Mouse (Mus musculus) midbrain, embryonic 16.5 days (tissue): ENCODE results near the gene Pdzd2. TPM values are rescaled to one million over a fixed set of nuclear protein-coding genes. Genes with fewer than 3 reads are reported as not detected.

ENCODE experiments used
- ATAC-seq: fragments of 200-750 bp; cut with Nextera tagmentation; 2 replicates; pipeline ENCODE4 v1.8.0; 2017; ENCODE audit warnings: moderate TSS enrichment
- H3K27ac ChIP-seq: fragments of 300-500 bp; sonication (generic); 2 replicates; pipeline ENCODE4 v1.5.1; 2014; ENCODE audit warnings: mild to moderate bottlenecking, low read length, mixed read lengths
- H3K27me3 ChIP-seq: fragments of 300-500 bp; sonication (generic); 2 replicates; pipeline ENCODE4 v1.6.1; 2014; ENCODE audit warnings: low read depth, low read length, mixed read lengths; ENCODE audit not compliant: control insufficient read depth, insufficient read depth
- H3K36me3 ChIP-seq: fragments of 300-500 bp; sonication (generic); 2 replicates; pipeline ENCODE4 v1.6.1; 2014; ENCODE audit warnings: mild to moderate bottlenecking, low read length, moderate library complexity, mixed read lengths; ENCODE audit not compliant: control insufficient read depth, insufficient read depth
- H3K4me1 ChIP-seq: fragments of 300-500 bp; sonication (generic); 2 replicates; pipeline ENCODE4 v1.6.1; 2014; ENCODE audit warnings: mild to moderate bottlenecking, low read length, mixed read lengths; ENCODE audit not compliant: control insufficient read depth, insufficient read depth
- H3K4me2 ChIP-seq: fragments of 300-500 bp; sonication (generic); 2 replicates; pipeline ENCODE4 v1.6.1; 2014; ENCODE audit warnings: mild to moderate bottlenecking, low read length, mixed read lengths
- H3K4me3 ChIP-seq: fragments of 300-500 bp; sonication (generic); 2 replicates; pipeline ENCODE4 v1.5.1; 2014; ENCODE audit warnings: low read depth, mild to moderate bottlenecking, low read length, moderate library complexity, mixed read lengths
- H3K9ac ChIP-seq: fragments of 300-500 bp; sonication (generic); 2 replicates; pipeline ENCODE4 v1.6.1; 2014; ENCODE audit warnings: low read depth, low read length, mixed read lengths
- H3K9me3 ChIP-seq: fragments of 300-500 bp; sonication (generic); replicated peaks from 2 replicates; pipeline ENCODE4 v1.6.1; 2014; ENCODE audit warnings: mild to moderate bottlenecking, low read length, mixed read lengths; ENCODE audit not compliant: control insufficient read depth, poor library complexity, severe bottlenecking
- WGBS: fragments of 180-500 bp; shearing (Covaris S2); extraction: QIAGEN DNeasy Blood & Tissue Kit; methylation state at CpG from one replicate; pipeline ENCODE4 v1.1.7; 2014; 5-methylcytosine and 5-hydroxymethylcytosine counted together
- polyA plus RNA-seq: library from polyadenylated mRNA; unstranded; fragments of >200 nt; fragmentation: Nextera tagmentation; extraction: Ambion mirVana; gene quantifications from 2 replicates; pipeline ENCODE4 v1.2.1, GENCODE M21; 2015

Pdzd2 gene
- polyA plus RNA-seq, 1 experiment from 2014 or later = 14.5 TPM

DNA sequence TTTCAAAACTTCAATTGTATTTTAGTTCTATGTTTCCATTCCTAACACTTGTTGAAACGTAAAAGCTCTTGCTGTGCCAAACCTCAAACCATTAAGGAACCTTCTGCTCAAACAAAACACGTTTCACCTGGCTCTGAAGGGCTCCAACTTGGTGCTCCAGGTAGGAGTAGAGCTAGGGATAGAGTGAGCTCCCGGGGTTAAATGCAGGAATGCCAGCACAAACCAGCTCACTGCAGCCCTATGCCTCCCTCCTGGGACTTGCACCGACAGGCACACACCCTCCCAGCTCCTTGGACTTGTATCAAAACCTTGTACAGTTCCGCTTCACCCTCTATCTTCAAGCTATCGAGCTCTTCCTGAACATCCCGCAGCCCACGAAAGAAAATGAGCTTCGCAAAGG lies 189.3 kb downstream of the Pdzd2 start:
- H3K36me3 ChIP-seq = no peaks in the 10 kb centered on the region
- H3K27ac ChIP-seq = no peak overlapping the region
- H3K4me2 ChIP-seq = no peak overlapping the region
- no peaks in the 10 kb centered on the region for H3K27me3 ChIP-seq
- H3K9me3 ChIP-seq = no peaks in the 10 kb centered on the region
- H3K4me1 ChIP-seq = peaks cover 11% of the 10 kb centered on the region
- 37% methylated on average over 9 of the region's 9 CpGs for WGBS
- no peak overlapping the region for H3K9ac ChIP-seq
- no peak for ATAC-seq
- H3K4me3 ChIP-seq = no peak overlapping the region

- H3K27me3 ChIP-seq = no peaks in the 10 kb centered on the region
- H3K9ac ChIP-seq = peak overlapping the region; percentile 65; the same call in 1 of the 2 replicates
- no peak for ATAC-seq
- H3K4me2 ChIP-seq = peak overlapping the region; percentile 91
- H3K9me3 ChIP-seq = no peaks in the 10 kb centered on the region
- peaks cover 14% of the 10 kb centered on the region for H3K4me1 ChIP-seq
- H3K27ac ChIP-seq = no peak overlapping the region
- H3K36me3 ChIP-seq = no peaks in the 10 kb centered on the region
- peak overlapping the region; percentile 46 for H3K4me3 ChIP-seq
- WGBS = 2% methylated on average over 13 of the region's 13 CpGs
Observed at GRCm38 (mm10) chr15:12549919-12550305, 189.8 kb downstream of the Pdzd2 start.

DNA sequence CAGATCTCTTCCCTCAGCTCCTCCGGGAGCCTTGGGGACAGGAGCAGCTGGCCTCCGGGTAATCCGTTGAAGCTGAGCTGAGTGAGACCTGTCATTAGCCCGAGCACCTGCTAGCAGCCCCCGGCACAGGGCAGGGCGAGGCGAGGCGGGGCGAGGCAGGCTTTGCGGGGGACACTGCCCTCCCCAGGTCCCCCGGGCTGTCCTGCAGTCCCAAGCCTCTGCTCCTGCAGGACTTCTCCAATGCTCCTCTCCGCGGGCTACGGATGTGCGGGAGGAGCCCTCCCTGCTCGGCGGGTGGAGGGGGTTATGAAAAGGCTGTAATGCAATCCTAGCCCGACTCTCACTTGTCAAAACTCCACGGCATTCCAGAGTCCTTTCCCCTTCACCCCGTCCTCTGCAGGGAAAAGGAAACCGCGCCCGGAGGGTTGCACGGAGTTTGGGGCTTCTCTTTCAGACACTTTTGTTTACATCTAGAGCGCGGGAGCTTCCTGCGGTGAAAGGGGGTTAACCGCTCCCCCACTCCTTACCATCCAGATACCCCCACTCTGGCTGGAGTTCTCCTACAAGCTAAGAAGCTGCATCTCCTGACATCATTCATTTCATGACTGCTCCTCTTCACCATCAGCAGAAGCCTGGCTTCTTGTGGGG lies 190.3 kb downstream of the Pdzd2 start:
- H3K36me3 ChIP-seq = no peaks in the 10 kb centered on the region
- no peaks in the 10 kb centered on the region for H3K27me3 ChIP-seq
- peak overlapping the region; percentile 65 for H3K9ac ChIP-seq
- H3K4me2 ChIP-seq = peak overlapping the region; percentile 91
- no peak overlapping the region for H3K27ac ChIP-seq
- WGBS = under 1% methylated on average over 28 of the region's 28 CpGs
- H3K4me3 ChIP-seq = peak overlapping the region; percentile 46
- H3K9me3 ChIP-seq = no peaks in the 10 kb centered on the region
- peaks cover 17% of the 10 kb centered on the region for H3K4me1 ChIP-seq
- ATAC-seq = peak; percentile 52

GRCm38 (mm10) chr15:12548696-12549095 lies 191.0 kb downstream of the Pdzd2 start:
- ATAC-seq = no peak
- Histone ChIP-seq H3K4me3 (peak overlapping the region; percentile 46; the same call in 1 of the 2 replicates), H3K9ac (peak overlapping the region; percentile 65), H3K9me3 (no peaks in the 10 kb centered on the region), H3K36me3 (no peaks in the 10 kb centered on the region), H3K27ac (no peak overlapping the region), H3K4me1 (peaks cover 18% of the 10 kb centered on the region), H3K27me3 (no peaks in the 10 kb centered on the region), H3K4me2 (peak overlapping the region; percentile 91)
- 30% methylated on average over 4 of the region's 4 CpGs for WGBS

GRCm38 (mm10) chr15:12547640-12548405 lies 191.9 kb downstream of the Pdzd2 start:
- no peak overlapping the region for H3K9ac ChIP-seq
- WGBS = 89% methylated on average over 5 of the region's 5 CpGs
- no peak overlapping the region for H3K4me2 ChIP-seq
- no peak overlapping the region for H3K27ac ChIP-seq
- no peaks in the 10 kb centered on the region for H3K9me3 ChIP-seq
- H3K4me1 ChIP-seq = peaks cover 18% of the 10 kb centered on the region
- no peaks in the 10 kb centered on the region for H3K36me3 ChIP-seq
- H3K4me3 ChIP-seq = no peak overlapping the region
- H3K27me3 ChIP-seq = no peaks in the 10 kb centered on the region
- ATAC-seq = no peak

DNA sequence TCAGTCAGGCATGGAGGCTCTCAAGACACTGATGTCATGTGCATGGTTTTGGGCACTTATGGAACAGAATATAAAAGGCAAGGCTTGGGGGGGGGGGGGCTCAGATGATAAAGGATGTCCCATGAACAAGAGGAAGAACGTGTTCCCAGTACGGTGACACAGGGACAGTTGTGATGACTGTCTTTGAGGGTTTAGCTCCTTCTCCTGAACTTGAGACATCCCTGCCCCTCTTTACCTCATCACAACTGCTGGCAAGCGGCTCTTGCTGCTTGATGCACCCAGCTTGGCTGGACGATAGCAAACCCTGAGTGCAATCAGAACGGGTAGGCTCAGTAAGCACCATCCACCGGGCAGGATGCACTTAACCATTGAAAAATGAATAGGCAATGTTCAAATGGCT lies 192.9 kb downstream of the Pdzd2 start:
- Histone ChIP-seq H3K27ac (no peak overlapping the region), H3K9me3 (no peaks in the 10 kb centered on the region), H3K27me3 (no peaks in the 10 kb centered on the region), H3K9ac (no peak overlapping the region), H3K36me3 (no peaks in the 10 kb centered on the region), H3K4me2 (peak overlapping the region; percentile 8; the same call in 1 of the 2 replicates), H3K4me3 (no peak overlapping the region), H3K4me1 (peaks cover 18% of the 10 kb centered on the region)
- ATAC-seq = no peak
- whole genome bisulfite sequencing = 78% methylated on average over 6 of the region's 6 CpGs

DNA sequence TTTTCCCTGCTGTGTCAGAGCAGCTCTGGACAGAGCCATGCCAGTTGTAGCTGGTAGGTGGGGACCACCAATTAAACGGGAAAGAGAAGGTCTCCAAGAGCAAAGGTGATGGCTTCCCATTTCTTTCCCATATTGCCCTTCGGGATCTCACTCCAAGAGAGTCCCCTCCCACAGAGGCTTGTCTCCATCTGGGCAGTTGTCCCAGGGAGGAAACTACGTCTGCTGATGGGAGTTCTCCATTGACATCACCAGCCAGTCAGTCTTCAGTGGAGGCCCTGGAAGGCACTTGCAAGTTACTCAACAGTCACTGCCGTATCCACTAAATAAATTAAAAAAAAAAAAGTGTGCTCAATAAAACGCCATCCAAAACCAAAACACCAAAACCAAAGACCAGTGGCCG lies 194.1 kb downstream of the Pdzd2 start:
- 69% methylated on average over 6 of the region's 6 CpGs for WGBS
- no peaks in the 10 kb centered on the region for H3K27me3 ChIP-seq
- H3K4me1 ChIP-seq = peaks cover 18% of the 10 kb centered on the region
- no peak overlapping the region for H3K9ac ChIP-seq
- no peak overlapping the region for H3K4me2 ChIP-seq
- H3K9me3 ChIP-seq = no peaks in the 10 kb centered on the region
- no peak overlapping the region for H3K4me3 ChIP-seq
- no peak overlapping the region for H3K27ac ChIP-seq
- no peak for ATAC-seq
- no peaks in the 10 kb centered on the region for H3K36me3 ChIP-seq

- WGBS = 62% methylated on average over 3 of the region's 3 CpGs
- ATAC-seq = no peak
- Histone ChIP-seq H3K9me3 (no peaks in the 10 kb centered on the region), H3K4me2 (no peak overlapping the region), H3K36me3 (no peaks in the 10 kb centered on the region), H3K27me3 (no peaks in the 10 kb centered on the region), H3K4me1 (peaks cover 18% of the 10 kb centered on the region), H3K9ac (no peak overlapping the region), H3K4me3 (no peak overlapping the region), H3K27ac (no peak overlapping the region)
Observed at GRCm38 (mm10) chr15:12545220-12545619, 194.5 kb downstream of the Pdzd2 start.

DNA sequence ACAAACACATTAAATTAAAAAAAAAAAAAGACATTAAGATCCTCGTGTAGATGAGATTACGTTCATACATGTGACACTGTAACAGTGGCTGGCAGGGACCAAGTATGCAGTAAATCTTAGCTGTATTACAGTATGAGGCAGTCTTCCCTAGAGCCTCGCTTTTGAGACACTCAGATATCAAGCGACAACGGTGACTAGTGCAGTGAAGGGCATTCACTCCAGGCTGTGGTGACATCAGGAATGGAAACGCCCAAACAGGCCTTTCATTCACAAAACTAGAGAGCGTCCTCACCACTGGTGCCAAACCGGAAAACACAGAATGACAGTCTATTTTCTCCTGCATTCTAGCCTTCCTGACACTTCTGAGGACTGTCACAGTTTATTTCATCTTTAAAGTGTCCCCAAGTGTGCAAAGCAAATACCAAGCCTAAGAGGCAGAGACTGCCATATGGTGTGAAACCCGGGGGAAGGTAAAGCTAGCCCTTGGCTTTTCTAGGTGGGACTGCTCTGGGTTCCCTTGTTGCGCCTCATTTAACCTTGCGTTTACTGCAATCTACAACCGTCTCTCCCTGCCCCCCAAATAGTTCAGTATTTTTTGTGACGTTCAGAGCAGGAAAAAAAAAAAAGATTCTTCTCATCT lies 195.9 kb downstream of the Pdzd2 start:
- Histone ChIP-seq H3K9me3 (no peaks in the 10 kb centered on the region), H3K4me1 (peaks cover 8% of the 10 kb centered on the region), H3K9ac (no peak overlapping the region), H3K27me3 (no peaks in the 10 kb centered on the region), H3K4me3 (no peak overlapping the region), H3K4me2 (no peak overlapping the region), H3K36me3 (no peaks in the 10 kb centered on the region), H3K27ac (no peak overlapping the region)
- WGBS = 63% methylated on average over 13 of the region's 13 CpGs
- no peak for ATAC-seq
